Mouse (Mus musculus): ENCODE data around the gene Gli1. TPM values are rescaled to one million over a fixed set of nuclear protein-coding genes. Genes with fewer than 3 reads are reported as not detected.
"Not testable (repeated sequence)": the region's sequence is repeated elsewhere in the genome, so short reads cannot be mapped to it uniquely, and the experiment has no call there.

Gli1 gene
- polyA plus RNA-seq, 1 experiment from 2014 or later: 16.9 TPM

DNA sequence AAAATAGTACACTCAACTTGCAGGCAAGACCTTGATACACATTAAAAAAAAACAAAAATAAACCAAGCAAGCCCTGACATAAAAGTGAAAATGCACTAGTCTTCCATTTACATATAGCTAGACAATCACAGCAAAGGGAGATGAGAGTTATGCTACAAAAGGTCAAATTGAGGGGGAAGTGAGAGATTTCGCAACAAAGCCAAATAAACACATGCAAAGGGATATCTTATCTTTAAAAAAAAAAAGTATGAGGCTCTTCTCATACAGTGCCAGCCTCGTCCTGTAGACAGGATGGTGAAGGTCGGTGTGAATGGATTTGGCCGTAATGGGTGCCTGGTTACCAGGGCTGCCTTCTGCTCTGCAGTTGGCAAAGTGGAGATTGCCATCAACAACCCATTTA is 28.9 kb downstream of the Gli1 start:
- H3K4me3 ChIP-seq (ENCODE audit: low read depth, low read length): no peak overlapping the region
- no peak for TF ChIP-seq CTCF (IDR thresholded peaks at IDR 0.05; ENCODE audit: low read depth)
- ATAC-seq (ENCODE audit: insufficient read depth): no peak
- H3K4me1 ChIP-seq (ENCODE audit: insufficient read depth): no peaks in the 10 kb centered on the region
- H3K27ac ChIP-seq (ENCODE audit: low read depth): no peak overlapping the region
- H3K36me3 ChIP-seq (ENCODE audit: insufficient read depth): peaks cover 18% of the 10 kb centered on the region
- no peak overlapping the region for H3K9ac ChIP-seq
- H3K4me2 ChIP-seq: no peak overlapping the region
- DNase-seq: no peak
- H3K9me3 ChIP-seq (ENCODE audit: low read depth, low read length): no peaks in the 10 kb centered on the region
- 58% methylated on average over 4 of the region's 4 CpGs for WGBS
- no peaks in the 10 kb centered on the region for H3K27me3 ChIP-seq (ENCODE audit: insufficient read depth, low read length)

GRCm38 (mm10) chr10:127312356-127312676 is 29.5 kb downstream of the Gli1 start:
- H3K4me3 ChIP-seq (ENCODE audit: low read depth, low read length): peak overlapping the region; percentile 77
- WGBS: under 1% methylated on average over 4 of the region's 4 CpGs
- ATAC-seq (ENCODE audit: insufficient read depth): peak; percentile 71

DNA sequence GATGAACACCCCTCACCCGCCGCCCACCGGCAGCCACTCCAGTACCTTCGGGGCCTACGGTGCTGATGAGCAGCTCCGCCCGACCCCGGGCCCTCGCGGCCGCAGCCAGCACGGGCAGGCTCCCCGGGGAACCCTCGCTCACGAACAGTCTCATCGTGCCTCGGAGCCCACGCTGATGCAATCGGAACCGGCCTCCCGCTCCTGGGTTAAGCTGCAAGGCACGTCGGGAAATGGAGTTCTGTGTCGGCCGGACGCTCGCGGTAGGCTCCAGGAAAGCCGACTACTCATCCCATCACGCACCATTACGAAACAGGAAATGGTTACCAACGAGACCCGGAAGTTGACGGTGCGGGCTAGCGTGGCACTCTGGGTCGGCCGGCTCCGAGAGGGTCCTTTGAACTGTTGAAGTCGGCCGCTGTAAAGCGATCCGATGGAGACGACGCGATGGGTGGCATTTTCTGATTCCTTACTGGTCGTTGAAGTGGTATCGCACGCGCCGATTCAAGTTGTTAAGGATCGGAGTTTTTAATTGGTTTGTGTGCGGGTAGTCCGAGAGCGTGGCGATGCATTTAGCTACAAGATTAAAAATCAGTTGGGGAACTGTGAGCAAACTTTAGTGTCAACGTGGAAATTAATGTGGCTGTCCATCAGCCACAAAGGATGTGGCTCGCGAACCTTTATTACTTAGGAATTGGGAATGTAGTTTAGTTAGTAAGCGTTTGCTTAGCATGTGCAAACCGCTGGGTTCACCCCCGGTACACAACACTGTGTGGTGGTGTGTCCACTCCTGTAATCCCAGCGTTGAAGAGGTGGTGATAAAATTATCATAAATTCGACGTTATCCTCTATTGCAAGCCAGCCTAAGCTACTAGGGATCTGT is 30.1 kb downstream of the Gli1 start, which contains the start of gene Mars:
Mars (minus strand) TSS at position 311 of the 880 bp plus-strand sequence.
- DNase-seq: peak; percentile 98
- under 1% methylated on average over 65 of the region's 65 CpGs for WGBS
- Histone ChIP-seq H3K4me3 (ENCODE audit: low read depth, low read length) (peak within 1 kb of the TSS; percentile 77), H3K27ac (ENCODE audit: low read depth) (peak within 1 kb of the TSS; percentile 84), H3K27me3 (ENCODE audit: insufficient read depth, low read length) (no peaks in the 10 kb centered on the region), H3K4me1 (ENCODE audit: insufficient read depth) (no peaks in the 10 kb centered on the region), H3K36me3 (ENCODE audit: insufficient read depth) (peaks cover 29% of the 10 kb centered on the region), H3K9ac (peak within 1 kb of the TSS; percentile 76), H3K4me2 (peak within 1 kb of the TSS; percentile 67), H3K9me3 (ENCODE audit: low read depth, low read length) (no peaks in the 10 kb centered on the region)
- peak; percentile 98 for ATAC-seq (ENCODE audit: insufficient read depth)
- TF ChIP-seq CTCF (IDR thresholded peaks at IDR 0.05; ENCODE audit: low read depth): no peak

More at GRCm38 (mm10) chr10:127312356-127312676, 29.5 kb downstream of the Gli1 start:
- no peaks in the 10 kb centered on the region for H3K27me3 ChIP-seq (ENCODE audit: insufficient read depth, low read length)
- peaks cover 23% of the 10 kb centered on the region for H3K36me3 ChIP-seq (ENCODE audit: insufficient read depth)
- peak; percentile 92 for TF ChIP-seq CTCF (IDR thresholded peaks at IDR 0.05; ENCODE audit: low read depth)
- H3K9me3 ChIP-seq (ENCODE audit: low read depth, low read length): no peaks in the 10 kb centered on the region
- H3K4me1 ChIP-seq (ENCODE audit: insufficient read depth): no peaks in the 10 kb centered on the region
- H3K27ac ChIP-seq (ENCODE audit: low read depth): peak overlapping the region; percentile 84
- H3K9ac ChIP-seq: peak overlapping the region; percentile 76
- peak overlapping the region; percentile 67 for H3K4me2 ChIP-seq
- peak; percentile 97 for DNase-seq

GRCm38 (mm10) chr10:127310523-127311475 is 31.0 kb downstream of the Gli1 start:
- no peak for TF ChIP-seq CTCF (IDR thresholded peaks at IDR 0.05; ENCODE audit: low read depth)
- H3K4me3 ChIP-seq (ENCODE audit: low read depth, low read length): peak overlapping the region; percentile 77
- peak; percentile 48 for ATAC-seq (ENCODE audit: insufficient read depth)
- peak; percentile 64 for DNase-seq
- H3K36me3 ChIP-seq (ENCODE audit: insufficient read depth): peaks cover 39% of the 10 kb centered on the region
- peak overlapping the region; percentile 76 for H3K9ac ChIP-seq
- no peaks in the 10 kb centered on the region for H3K4me1 ChIP-seq (ENCODE audit: insufficient read depth)
- peak overlapping the region; percentile 67 for H3K4me2 ChIP-seq
- H3K9me3 ChIP-seq (ENCODE audit: low read depth, low read length): no peaks in the 10 kb centered on the region
- peak overlapping the region; percentile 67; the same call in 1 of the 2 replicates for H3K27ac ChIP-seq (ENCODE audit: low read depth)
- H3K27me3 ChIP-seq (ENCODE audit: insufficient read depth, low read length): no peaks in the 10 kb centered on the region
- WGBS: 30% methylated on average over 23 of the region's 23 CpGs

DNA sequence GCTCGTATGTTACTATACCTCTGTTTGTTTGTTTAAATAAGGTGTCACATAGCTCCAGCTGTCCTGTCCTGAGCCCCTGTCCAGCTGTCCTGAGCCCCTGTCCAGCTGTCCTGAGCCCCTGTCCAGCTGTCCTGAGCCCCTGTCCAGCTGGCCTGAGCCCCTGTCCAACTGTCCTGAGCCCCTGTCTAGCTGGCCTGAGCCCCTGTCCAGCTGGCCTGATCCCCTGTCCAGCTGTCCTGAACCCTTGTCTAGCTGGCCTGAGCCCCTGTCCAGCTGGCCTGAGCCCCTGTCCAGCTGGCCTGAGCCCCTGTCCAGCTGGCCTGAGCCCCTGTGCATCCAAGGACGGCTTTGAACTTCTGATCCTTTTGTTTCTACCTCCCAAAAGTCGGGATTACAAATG is 32.6 kb downstream of the Gli1 start:
- WGBS: 75% methylated on average over 3 of the region's 3 CpGs
- ATAC-seq (ENCODE audit: insufficient read depth): not testable (repeated sequence)

DNA sequence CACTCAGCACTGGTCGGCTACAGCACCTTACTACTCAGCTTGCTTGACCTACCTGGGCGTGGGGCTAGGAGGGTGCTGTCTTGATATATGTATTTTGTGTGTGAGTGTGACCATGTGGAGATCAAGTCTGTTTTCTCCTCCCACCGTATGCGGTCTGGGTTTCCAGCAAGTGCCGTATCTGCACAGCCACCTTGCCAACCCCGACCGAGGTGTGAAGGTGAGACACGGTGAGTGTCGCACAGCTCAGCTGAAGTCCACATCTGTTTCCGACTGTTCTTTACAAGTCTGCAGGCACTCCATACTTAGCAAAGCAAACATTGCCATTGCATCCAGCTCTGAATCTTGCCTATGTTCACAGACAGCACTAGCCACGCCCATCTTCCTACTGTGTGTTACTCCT is 38.6 kb downstream of the Gli1 start:
- ATAC-seq (ENCODE audit: insufficient read depth): no peak

More for the DNA sequence above, 32.6 kb downstream of the Gli1 start:
- H3K27ac ChIP-seq (ENCODE audit: low read depth); H3K4me1 ChIP-seq (ENCODE audit: insufficient read depth); DNase-seq; H3K9me3 ChIP-seq (ENCODE audit: low read depth, low read length); H3K9ac ChIP-seq; H3K4me3 ChIP-seq (ENCODE audit: low read depth, low read length); H3K27me3 ChIP-seq (ENCODE audit: insufficient read depth, low read length); H3K4me2 ChIP-seq: not testable (repeated sequence)
- peaks cover 55% of the 10 kb centered on the region for H3K36me3 ChIP-seq (ENCODE audit: insufficient read depth)

More for the DNA sequence above, 38.6 kb downstream of the Gli1 start:
- TF ChIP-seq CTCF (IDR thresholded peaks at IDR 0.05; ENCODE audit: low read depth): no peak
- H3K4me1 ChIP-seq (ENCODE audit: insufficient read depth): no peaks in the 10 kb centered on the region
- no peak overlapping the region for H3K4me3 ChIP-seq (ENCODE audit: low read depth, low read length)
- peaks cover 100% of the 10 kb centered on the region for H3K36me3 ChIP-seq (ENCODE audit: insufficient read depth)
- no peak overlapping the region for H3K4me2 ChIP-seq
- WGBS: 88% methylated on average over 11 of the region's 11 CpGs
- DNase-seq: no peak
- no peak overlapping the region for H3K9ac ChIP-seq
- H3K27ac ChIP-seq (ENCODE audit: low read depth): no peak overlapping the region
- no peaks in the 10 kb centered on the region for H3K9me3 ChIP-seq (ENCODE audit: low read depth, low read length)
- H3K27me3 ChIP-seq (ENCODE audit: insufficient read depth, low read length): no peaks in the 10 kb centered on the region
